Mouse (Mus musculus) embryo, embryonic 11 days (tissue): ENCODE results near the gene B3gnt9.
"Not testable (repeated sequence)": the region's sequence is repeated elsewhere in the genome, so short reads cannot be mapped to it uniquely, and the experiment has no call there.

Experiments used
- DNase-seq: peaks from one replicate; pipeline ENCODE4 v3.0.0-alpha.2; 2015

The B3gnt9 gene

DNA sequence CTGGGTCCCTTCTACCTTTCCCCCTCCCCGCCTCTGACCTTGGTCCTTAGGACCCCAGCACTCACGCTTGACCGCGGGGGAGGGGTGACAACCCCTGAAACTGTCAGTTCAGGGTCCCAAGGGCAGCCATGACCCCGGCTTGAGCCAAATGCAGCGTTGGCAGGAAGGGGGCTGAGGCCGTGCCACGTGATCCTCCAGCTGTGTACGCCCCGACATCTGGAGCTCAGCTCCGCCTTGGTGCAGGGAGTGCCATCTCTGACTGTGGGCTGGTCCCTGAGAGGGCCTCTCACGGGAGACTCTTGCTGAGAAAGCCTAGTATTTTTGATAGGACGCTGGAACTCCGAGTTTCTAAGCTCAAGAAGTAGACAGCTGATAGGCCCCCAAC lies at the start of gene B3gnt9:
B3gnt9 (minus strand) TSS at position 188 of the 385 bp plus-strand sequence.
- DNase-seq: peak; percentile 70

DNA sequence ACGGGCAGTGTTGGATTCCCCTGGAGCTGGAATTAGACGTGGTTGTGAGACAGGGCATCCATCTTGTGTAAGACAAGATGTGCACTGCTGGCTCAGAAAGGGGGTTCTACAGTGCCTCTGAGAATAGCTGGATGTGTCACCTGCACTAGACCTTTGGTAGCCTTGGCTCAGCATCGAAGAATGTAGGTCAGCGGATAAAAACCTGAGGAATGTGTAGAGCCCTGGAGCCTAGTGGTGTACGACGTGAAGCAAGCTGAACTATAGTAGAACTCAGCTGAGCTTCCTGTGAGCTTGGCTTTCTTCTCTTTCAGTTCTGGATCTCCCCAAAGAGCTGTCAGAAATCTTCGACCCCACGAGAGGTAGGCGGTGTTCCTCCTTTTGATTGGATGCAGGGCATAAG lies 48.9 kb upstream of the B3gnt9 start:
- DNase-seq: no peak

DNA sequence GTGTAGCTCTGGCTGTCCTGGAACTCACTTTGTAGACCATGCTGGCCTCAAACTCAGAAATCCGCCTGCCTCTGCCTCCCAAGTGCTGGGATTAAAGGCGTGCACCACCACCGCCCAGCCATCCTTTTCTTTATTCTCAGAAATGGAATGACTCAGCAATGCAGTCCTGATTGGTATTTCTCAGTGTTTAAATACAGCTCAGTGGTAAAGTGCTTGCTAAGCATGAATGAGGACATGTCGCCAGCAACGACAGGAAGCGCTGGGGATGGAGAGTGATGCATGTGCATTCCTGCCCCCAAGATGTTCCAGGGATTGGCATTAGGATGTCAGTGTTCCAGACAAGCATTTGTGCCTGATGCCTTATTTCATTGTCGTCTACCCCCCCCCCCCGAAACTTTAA lies 48.4 kb upstream of the B3gnt9 start:
- DNase-seq: no peak

DNA sequence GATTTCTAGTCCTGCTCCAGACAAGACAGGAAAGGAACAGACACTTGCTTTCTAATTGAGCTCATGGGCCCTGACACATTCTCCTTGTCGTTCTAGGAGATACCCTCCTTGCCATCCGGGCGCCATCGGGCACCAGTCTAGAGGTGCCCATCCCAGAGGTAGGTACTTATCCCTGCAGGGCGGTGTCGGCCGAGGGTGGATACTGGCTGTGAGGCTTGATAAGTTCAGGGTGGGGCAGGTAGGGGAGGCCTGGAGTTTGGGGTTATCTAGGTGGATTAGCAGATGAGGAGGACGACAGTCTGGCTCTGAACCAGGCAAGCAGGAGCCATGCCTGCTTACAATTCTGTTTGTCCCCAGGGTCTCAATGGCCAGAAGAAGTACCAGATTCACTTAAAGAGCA lies 45.0 kb upstream of the B3gnt9 start:
- DNase-seq: no peak

DNA sequence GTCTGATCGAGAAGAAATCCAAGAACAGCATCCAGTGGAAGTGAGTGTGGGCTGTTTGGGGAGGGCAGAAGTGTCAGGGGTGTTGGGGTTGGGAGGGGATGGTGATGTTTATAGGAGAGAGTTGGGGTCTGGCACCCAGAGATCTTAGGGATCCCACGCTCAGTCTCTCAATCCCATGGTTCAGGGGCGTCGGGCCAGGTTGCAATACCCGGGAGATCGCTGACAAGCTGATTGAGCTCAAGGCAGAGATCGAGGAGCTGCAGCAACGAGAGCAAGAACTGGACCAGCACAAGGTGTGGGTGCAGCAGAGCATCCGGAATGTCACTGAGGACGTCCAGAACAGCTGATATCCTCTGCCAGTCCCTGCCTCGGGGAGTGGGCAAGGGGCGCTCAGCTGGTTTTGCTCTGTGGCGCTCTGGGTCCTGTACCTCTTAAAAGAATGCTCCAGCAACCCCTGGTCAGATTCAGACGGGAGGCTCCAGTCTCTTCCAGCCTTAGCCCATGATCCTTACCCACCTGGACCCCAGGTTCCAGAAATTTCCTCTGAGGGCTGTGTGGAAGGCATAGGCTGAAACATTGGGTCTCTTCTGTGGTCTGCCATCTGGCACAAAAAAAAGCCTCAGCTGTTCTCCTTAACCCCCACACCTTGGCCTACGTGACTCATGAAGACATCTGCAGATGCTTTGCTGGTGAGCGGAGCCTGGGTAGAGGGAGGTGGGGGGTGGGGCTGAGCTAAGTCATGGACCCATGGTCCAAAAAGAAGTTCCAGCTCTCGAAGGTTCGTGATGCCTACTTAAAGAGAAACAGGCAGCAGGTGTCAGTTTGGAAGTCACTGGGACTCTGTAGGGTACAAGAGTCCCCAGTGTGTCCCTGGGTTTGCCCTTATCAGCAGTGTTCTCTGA lies 43.6 kb upstream of the B3gnt9 start:
- DNase-seq: no peak

DNA sequence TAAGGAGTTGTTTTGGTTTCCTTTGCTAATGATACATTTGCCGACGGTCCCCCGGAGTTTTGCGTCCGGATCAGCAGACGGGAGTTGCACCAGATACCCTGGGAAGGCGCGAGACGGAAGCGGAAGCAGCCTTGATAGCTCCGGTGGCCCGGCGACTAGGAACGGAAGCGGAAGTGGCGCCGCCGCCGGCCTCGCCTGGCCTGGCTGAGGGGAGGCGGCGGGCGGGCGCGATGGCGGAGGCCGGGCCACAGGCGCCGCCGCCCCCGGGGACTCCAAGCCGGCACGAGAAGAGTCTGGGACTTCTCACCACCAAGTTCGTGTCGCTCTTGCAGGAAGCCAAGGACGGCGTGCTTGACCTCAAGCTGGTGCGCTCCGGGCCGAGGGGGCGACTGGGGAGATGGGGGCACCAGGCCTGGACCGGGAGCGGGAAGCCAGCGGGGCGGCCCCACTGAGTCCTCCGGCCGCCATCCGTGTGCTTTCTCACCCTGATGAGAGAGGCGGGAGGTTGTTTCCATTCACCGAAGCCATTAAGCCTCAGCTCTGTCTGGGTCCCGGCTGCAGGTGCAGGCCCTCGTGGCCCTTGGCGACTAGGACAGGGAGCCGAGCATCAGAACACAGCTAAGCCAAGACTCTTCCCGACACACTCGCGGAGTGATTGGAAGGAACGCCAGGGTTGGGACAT lies 42.7 kb upstream of the B3gnt9 start, which contains the start of gene E2f4:
E2f4 (plus strand) TSS at position 153 of the 682 bp plus-strand sequence.
- DNase-seq: peak; percentile 98

DNA sequence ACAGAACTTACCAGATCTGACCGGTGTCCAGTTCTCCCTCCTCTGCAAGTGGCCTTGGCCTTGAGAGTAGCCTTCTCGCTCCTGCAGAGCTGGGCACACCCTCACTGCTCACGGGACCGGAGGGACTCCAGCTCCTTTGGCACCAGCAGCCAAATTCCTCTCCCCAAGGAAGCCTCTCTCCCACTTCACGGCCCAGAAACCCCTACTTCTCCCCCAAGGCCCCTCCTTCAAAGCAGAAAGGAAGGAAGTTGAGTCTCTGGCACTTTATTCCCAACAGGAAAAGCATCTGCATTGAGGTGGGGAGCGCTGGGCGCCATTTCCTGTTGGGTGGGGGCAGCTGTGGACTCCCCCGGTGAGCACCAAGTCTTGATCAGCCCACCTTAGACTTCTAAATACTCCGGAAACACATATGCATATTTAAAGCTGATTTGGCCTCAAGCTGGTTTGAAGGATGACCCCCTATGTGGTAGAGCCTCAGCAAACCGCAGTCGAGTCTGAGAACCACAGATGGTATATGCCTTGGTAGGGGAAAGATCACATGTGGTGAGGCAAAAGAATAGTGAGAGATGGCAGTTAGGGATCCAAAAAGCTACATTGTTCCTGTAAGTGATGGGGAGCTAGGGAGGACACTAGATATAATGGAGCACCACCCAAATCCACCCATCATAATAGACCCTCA lies 41.1 kb upstream of the B3gnt9 start, which contains the start of gene Exoc3l:
Exoc3l (minus strand) TSS at position 207 of the 679 bp plus-strand sequence.
- no peak for DNase-seq

DNA sequence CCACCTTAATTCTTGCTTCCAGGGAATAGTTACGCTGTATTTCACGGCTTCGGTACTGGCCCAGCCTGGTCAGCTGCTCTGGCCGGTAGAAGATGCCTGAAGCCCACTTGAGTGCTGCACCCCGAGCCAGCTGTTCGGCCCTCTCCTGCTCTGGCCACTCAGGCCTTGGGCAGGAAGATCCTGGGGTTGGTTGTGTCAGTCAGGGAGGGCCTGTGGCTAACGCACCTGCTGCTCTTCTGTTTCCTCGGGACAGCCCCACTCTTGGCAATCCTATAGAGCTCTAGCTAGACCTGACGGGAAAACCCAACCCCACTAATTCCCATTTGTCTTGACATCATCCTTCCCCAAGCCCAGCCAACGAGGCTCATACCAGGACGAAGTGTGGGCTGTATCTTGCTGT lies 40.3 kb upstream of the B3gnt9 start:
- DNase-seq: no peak

DNA sequence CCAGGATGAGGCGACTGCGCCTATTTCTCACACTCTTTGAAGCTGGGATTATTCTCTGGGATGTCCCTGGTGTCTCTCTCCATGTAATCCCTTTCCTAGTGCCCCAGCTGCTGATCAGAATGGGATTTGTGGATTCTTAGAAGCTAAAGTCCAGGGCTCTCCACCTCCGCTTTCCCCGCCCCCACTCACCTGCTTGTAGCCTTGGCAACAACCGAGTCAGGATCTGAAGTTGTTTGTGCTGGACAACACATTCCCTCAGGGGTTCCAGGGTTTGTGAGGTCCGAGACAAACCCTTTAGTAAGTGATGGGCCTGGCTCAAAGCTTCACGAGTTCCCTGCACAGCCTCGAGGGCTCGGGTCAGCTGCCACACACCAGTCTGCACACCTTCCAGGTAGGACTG lies 39.8 kb upstream of the B3gnt9 start:
- DNase-seq: no peak

DNA sequence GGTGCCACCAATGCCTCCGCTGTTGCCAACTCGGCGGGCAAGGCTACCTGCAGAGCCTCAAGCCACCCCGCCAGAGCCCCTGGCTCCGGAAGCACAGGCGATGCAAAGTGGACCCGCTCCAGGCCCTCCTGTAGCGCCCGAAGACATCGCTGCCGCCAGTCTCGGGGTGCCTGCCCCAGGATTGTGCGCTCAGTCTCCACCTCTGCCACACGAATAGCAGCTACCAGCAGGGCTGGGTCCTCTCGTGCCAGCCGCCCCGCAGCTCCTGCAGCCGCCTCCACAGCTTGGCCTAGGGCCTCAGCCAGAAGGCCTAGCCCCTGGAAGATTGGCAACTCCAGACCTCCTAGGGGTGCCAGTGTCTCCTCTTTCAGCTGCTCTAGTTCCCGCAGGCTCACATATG lies 38.5 kb upstream of the B3gnt9 start:
- no peak for DNase-seq

DNA sequence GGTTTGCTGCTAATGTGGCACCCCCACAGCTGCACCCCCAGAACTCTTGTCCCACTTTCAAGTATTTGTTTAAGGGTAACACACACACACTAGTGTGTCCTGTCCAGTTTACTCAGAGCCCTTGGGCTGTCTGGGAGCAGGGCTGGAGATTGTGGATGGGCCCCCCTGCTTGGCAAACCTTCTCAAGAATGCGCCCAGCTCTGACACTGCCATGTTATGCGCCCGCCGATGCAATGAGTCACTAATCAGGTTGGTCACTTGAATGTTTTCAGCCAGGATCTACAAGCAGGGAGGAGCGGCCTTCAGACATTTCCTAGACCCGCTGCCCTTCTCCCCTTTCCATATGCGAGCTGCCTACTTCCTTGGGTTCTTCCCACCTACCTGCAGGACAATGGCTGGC lies 37.5 kb upstream of the B3gnt9 start:
- DNase-seq: no peak

DNA sequence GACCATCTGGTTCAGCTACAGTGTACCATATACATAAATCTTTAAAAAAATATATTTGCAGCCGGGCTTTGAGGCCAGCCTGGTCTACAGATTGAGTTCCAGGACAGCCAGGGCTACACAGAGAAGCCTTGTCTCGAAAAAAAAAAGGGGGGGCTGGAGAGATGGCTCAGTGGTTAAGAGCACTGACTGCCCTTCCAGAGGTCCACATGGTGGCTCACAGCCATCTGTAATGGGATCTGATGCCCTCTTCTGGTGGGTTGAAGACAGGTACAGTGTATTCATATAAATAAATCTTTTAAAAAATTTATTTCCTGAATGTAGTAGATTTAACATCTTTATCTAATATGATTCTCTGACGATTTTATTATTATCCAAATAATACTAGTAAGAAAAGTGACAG lies 36.8 kb upstream of the B3gnt9 start:
- not testable (repeated sequence) for DNase-seq

DNA sequence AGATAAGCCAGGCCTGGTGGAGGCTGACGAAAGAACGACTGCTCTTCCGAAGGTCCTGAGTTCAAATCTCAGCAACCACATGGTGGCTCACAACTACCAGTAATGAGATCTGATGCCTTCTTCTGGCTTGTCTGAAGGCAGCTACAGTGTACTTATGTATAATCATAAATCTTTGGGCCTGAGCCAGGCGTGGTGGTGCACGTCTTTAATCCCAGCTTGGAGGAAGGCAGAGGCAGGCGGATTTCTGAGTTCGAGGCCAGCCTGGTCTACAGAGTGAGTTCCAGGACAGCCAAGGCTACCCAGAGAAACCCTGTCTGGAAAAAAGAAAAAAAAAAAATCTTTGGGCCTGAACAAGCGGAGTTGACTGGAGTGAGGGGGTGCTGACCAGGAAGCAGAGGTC lies 36.4 kb upstream of the B3gnt9 start:
- not testable (repeated sequence) for DNase-seq

DNA sequence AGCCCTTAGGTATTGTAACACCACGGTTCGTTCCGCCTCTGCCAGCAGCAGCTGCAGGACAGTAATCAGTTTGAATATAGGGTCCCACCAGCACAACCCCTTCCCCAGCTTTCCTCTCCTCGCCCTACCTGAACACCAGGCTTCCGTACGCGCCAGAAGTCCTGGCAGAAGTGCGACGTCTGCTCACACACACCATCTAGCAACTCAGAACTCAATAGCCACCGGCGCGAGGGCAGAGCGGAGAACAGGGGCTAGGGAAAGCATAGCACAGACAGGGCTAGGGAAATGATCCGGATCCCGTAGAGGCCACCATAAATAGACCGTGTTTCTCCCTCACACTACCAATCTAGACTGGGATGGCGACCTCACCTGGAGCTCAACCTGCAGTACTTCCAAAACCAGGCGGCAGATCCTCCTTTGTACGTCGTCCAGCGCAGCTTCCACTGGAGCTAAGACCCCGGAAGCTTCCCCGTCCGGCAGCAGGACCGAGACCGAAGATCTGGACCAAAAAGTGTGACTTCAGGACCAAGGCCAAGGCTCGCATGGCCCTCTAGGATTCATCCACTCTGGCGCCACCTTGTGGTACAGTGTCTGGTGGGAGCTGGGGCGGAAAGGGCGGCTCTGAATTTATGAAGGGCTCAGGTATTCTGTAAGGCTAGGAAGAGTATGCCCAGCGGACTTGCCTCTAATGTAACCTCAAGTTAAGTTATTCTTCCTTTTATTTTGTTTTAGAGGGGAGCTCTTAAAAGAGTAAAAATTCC lies 35.8 kb upstream of the B3gnt9 start:
- peak; percentile 94 for DNase-seq

DNA sequence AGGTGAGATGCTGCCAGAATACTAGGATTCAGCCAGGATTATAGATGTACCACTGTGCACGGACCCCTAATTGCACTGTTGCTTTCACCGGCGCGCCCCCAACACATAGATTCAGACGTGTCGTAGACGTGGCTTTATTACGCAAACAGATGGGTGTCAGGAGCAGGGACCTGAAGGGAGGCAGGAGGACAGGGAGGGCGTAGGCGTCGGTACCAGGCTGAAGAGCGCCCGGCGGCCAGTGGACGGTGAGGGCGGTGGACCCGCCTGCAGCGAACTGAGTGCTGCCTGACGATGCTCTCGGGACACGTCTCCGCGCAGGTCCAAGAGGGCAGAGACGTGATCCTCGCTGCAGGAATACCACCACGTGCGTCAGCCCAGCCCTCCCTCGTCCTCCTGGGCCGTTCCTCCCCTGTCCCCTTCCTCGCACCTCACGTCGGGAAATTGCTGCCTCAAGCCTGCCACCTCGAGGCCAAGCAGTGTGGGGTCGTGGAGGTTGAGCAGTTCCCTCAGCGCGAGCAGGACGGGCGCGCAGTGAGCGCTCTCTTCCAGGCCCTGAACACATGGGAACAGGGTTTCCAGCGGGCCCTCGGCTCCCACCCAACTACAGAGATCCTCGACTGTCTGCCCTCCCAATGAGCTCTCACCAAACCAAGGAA lies 35.0 kb upstream of the B3gnt9 start, which contains the start of gene 4931428F04Rik:
4931428F04Rik (minus strand) TSS at position 60 of the 656 bp plus-strand sequence.
- DNase-seq: peak; percentile 77

DNA sequence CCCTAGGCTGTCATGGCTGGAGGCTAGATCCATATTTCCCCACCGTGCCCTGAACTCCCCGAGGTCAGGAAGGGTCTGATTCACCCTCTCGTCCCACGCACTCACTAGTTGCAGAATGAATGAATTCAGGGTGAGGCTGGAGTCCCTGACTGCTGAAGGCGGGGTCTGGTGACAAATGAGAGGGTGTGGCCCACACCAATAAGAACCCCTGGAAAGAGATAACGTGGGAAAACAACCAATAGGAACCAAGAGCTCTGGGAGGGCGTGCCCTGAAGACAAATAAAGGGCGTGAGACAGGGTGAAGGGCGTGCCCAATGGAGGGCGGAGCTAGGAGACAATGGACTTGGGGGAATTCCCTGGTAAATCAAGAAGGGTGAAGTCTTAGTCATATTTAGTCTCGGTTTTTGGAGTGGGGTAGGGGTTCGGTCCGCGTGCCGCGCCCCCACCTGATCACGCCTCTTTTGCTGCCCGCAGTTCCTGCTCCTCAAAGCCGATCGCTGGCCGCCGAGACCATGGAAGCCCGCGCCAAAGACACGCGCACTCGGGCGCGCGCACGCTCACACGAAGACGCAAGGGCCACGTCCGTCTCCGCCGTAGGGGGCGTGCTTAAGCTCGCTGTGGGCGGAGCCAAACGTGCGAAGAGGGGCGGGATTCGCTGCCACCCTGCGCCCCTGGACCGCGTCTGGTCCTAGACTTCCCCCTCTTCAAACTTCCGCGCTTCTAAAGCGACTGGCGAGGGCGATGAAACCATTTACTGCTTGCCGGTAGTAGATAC lies 34.2 kb upstream of the B3gnt9 start:
- DNase-seq: peak; percentile 98

DNA sequence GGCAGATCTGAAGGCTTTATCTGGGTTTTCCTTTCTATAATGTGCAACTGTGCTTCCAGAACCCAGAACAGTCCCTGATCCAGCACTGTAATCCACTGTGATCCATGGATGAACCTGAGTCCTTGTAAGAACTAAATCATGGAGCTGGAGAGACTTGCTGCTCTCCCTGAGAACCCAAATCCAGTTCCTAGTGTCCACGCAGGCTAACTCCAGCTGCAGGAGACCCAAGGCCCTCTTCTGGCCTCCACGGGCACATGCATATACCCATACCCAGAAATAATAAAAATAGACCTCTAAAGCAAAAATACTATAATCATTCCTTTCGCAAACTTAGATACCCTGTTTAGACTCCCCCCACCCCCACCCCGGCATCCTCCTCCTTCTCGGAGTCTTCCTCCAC lies 33.3 kb upstream of the B3gnt9 start:
- DNase-seq: no peak

DNA sequence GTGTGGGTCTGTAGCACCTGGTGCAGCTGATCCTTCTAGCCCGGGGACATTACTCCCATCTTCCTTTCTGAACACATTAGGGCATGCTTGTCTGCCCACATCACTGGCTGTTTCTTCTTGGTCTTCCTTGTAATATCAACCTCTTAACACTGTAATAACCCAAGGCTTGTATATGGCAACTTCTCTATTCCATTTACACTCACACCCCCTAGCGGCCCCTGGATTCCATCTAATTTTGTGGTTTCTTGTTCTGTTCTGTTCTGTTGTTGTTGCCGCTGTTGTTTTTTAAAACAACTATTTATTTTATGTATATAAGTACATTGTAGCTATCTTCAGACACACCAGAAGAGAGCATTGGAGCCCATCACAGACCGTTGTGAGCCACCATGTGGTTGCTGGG lies 32.0 kb upstream of the B3gnt9 start:
- DNase-seq: no peak

DNA sequence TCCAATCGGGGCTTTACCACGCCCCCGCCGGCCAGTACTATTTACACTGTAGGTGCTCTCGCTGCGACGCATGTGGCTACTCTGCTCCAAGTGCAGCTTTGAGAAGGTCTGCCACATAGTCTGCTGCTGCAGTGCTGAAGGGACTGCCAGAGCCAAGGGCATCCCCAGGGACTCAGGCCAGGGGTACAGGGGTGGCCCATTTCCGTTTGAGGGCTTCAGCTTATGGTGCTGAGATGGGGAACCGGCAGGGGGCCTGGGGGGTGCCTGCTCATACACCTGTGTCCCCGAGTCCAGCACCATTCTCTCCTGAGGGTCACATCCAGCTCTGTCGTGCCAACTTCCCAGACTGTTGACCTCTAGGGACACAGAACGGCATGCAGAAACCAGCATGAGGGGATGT lies 30.6 kb upstream of the B3gnt9 start:
- DNase-seq: no peak

DNA sequence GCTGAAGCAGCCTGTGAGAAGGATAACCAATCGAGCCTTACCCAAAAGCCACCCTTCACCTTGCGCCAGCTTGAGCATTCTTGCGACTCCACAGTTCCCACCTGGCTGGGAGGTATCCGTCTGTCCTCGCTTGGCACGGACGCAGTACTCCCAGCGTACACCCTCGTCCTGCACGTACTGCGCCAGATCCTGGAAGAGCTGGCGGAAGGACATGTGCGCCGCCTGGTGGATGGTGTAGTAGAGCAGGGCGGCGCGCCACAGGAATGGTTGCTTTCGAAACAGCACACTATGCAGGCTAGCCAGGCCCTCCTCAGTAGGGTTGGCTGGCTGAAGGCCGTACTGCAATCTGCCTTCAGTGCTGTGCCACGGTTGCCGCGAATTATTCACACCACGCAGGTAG lies 28.1 kb upstream of the B3gnt9 start:
- peak; percentile 70 for DNase-seq

DNA sequence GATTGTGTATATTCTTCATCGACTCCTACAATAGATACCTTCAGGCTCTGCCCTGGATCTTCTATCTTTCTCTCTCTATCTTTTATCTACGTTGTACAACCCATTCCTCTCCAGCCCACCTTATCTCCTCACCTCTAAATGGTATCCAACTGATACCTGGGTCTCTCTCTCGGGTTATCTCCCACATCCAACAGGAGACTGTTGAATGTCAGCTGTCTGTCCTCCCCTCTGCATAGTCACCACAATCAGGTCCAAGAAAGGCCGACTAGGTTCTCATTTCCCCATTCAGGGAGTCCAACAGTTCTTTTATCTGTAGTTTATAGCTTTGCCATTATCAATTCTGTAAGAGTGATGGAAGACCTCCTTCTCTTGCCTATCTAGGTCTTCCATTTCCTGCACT lies 27.3 kb upstream of the B3gnt9 start:
- DNase-seq: no peak
